Mouse (Mus musculus) heart, postnatal 0 days (tissue): Measurements from ENCODE around the gene Arhgap29. TPM values are rescaled to one million over a fixed set of nuclear protein-coding genes. Genes with fewer than 3 reads are reported as not detected.

Experiments
- ATAC-seq: fragments of 200-750 bp; cut with Nextera tagmentation; 2 replicates; pipeline ENCODE4 v1.8.0; 2017; ENCODE audit warnings: low read depth, moderate number of reproducible peaks, moderate library complexity; ENCODE audit not compliant: insufficient read depth
- DNase-seq: peaks from one replicate; pipeline ENCODE4 v3.0.0-alpha.2; 2016; ENCODE audit warnings: low spot score
- H3K27ac ChIP-seq: fragments of 300-500 bp; sonication (generic); 2 replicates; pipeline ENCODE4 v1.5.1; 2014; ENCODE audit warnings: low read depth, mild to moderate bottlenecking
- H3K27me3 ChIP-seq: fragments of 300-500 bp; sonication (generic); 2 replicates; pipeline ENCODE4 v1.6.1; 2014; ENCODE audit warnings: low read length, mixed read lengths; ENCODE audit not compliant: control insufficient read depth, insufficient read depth
- H3K36me3 ChIP-seq: fragments of 300-500 bp; sonication (generic); replicated peaks from 2 replicates; pipeline ENCODE4 v1.6.1; 2014; ENCODE audit warnings: low read length, mixed read lengths; ENCODE audit not compliant: control insufficient read depth, insufficient read depth
- H3K4me1 ChIP-seq: fragments of 300-500 bp; sonication (generic); 2 replicates; pipeline ENCODE4 v1.6.1; 2014; ENCODE audit warnings: antibody characterized with exemption; ENCODE audit not compliant: control insufficient read depth, insufficient read depth
- H3K4me2 ChIP-seq: fragments of 300-500 bp; sonication (generic); 2 replicates; pipeline ENCODE4 v1.6.1; 2014; ENCODE audit warnings: low read depth, mild to moderate bottlenecking, low read length, moderate library complexity
- H3K4me3 ChIP-seq: fragments of 300-500 bp; sonication (generic); 2 replicates; pipeline ENCODE4 v1.5.1; 2014; ENCODE audit warnings: low read depth, low read length
- H3K9ac ChIP-seq: fragments of 300-500 bp; sonication (generic); replicated peaks from 2 replicates; pipeline ENCODE4 v1.6.1; 2014; ENCODE audit warnings: low read depth, low read length, mixed read lengths
- H3K9me3 ChIP-seq: fragments of 300-500 bp; sonication (generic); replicated peaks from 2 replicates; pipeline ENCODE4 v1.6.1; 2016; ENCODE audit warnings: low read length; ENCODE audit not compliant: control insufficient read depth
- CTCF ChIP-seq: IDR thresholded peaks from 2 replicates; pipeline ENCODE4 v1.5.1; 2016; ENCODE audit warnings: antibody characterized with exemption, control low read depth, low read depth
- EP300 ChIP-seq: IDR thresholded peaks from 2 replicates; pipeline ENCODE4 v1.6.1; 2016; ENCODE audit warnings: antibody characterized with exemption, low read depth
- WGBS: fragments of 180-500 bp; shearing (Covaris S2); extraction: QIAGEN DNeasy Blood & Tissue Kit; methylation state at CpG from one replicate; pipeline ENCODE4 v1.1.7; 2014; 5-methylcytosine and 5-hydroxymethylcytosine counted together
- polyA plus RNA-seq: library from polyadenylated mRNA; unstranded; fragments of >200 nt; fragmentation: Nextera tagmentation; extraction: Ambion mirVana; gene quantifications from 2 replicates; pipeline ENCODE4 v1.2.1, GENCODE M21; 2015
- total RNA-seq: library from RNA; depleted of rRNA; stranded (reverse); fragments of >200 nt; gene quantifications from 2 replicates; pipeline ENCODE4 v1.2.3, GENCODE M21; 2014; ENCODE audit warnings: low replicate concordance

The Arhgap29 gene
- total and polyA plus RNA-seq, 2 experiments from 2014 or later = 29.5 to 80.9 TPM

DNA sequence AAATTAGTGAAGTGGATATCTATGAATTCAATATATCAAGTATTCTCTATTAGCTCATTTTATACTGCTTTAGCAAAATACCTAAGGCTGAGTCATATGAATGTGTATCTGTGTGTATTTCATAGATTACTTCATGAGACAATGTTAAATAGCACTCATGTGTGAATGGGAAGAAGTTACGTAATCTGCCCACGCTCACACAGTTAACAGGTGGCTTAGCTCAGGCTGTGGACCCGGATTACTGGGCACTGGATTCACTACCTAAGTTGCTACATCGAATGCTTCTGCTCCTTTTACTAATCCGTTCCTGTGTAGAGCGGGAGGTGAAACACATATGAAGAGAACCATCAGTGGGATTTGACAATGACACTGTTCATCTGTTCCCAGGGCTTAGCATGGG, 15.3 kb upstream of the Arhgap29 start:
- no peak overlapping the region for H3K9ac ChIP-seq
- 83% methylated on average over 6 of the region's 6 CpGs for WGBS
- DNase-seq (no peak), ATAC-seq (no peak)
- no peaks in the 10 kb centered on the region for H3K27me3 ChIP-seq
- no peaks in the 10 kb centered on the region for H3K9me3 ChIP-seq
- H3K4me1 ChIP-seq = peaks cover 14% of the 10 kb centered on the region
- H3K4me3 ChIP-seq = no peak overlapping the region
- no peak overlapping the region for H3K4me2 ChIP-seq
- no peak overlapping the region for H3K27ac ChIP-seq
- no peaks in the 10 kb centered on the region for H3K36me3 ChIP-seq
- TF ChIP-seq EP300 = no peak
- TF ChIP-seq CTCF = no peak

DNA sequence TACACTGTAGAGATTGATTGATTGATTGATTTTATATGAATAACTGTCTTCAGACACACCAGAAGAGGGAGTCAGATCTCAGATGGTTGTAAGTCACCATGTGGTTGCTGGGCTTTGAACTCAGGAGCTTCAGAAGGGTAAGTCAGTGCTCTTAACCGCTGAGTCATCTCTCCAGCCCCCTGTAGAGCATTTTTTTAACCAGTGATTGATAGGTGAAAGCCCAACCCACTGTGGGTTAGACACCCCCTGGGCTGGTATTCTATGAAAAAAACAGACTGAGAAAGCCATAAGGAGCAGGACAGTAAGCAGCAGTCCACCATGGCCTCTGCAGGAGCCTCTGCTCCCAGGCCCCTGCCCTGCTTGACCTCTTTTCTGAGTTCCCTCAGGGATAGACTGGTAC, 12.7 kb upstream of the Arhgap29 start:
- H3K27ac ChIP-seq = no peak overlapping the region

DNA sequence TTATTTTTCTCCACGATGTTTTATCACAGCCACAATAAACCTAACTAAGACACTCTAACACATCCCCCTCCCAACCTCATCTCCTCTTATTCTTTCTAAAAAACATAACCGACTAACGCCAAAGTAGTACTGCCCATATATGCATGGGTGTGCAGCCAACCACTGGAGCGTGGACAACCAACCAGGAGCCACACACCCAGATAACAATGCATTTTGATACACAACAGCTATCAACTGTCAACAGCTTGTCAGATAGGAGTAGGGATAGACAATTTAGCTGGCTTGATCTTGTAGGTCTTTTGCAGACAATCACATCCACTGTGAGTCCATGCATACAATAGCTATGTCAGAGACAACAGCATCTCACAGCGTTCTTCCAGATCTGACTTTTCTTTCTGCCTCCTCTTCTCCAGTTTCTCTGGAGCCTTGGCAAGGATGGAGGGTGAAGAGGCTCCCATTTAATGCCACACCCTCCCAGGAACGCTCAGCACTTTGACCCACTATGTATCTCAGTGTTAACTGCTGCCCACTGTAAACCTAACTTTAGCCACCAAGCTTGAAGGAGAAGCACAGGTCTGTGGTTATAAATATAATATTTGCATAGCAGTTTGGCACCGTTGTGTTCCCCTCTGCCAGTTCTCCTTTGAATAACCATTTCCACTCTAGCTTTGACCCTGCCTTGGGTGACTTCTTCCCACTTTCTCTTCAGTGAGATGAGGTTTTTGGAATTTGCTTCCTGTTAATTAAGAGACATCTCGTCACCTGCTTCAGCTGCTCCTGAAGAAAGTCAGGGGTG, 12.0 kb upstream of the Arhgap29 start:
- WGBS = 44% methylated on average over 8 of the region's 8 CpGs
- no peak for TF ChIP-seq EP300
- no peak for TF ChIP-seq CTCF
- Histone ChIP-seq H3K4me1 (peaks cover 14% of the 10 kb centered on the region), H3K36me3 (no peaks in the 10 kb centered on the region), H3K9ac (no peak overlapping the region), H3K9me3 (no peaks in the 10 kb centered on the region), H3K4me3 (no peak overlapping the region), H3K27ac (peak overlapping the region; percentile 58), H3K27me3 (no peaks in the 10 kb centered on the region), H3K4me2 (no peak overlapping the region)
- DNase-seq (no peak), ATAC-seq (peak; percentile 49; the same call in 1 of the 2 replicates)

More for the DNA sequence above, 12.7 kb upstream of the Arhgap29 start:
- WGBS = 67% methylated on average over 1 of the region's 1 CpGs
- Histone ChIP-seq H3K9ac (no peak overlapping the region), H3K4me1 (peaks cover 14% of the 10 kb centered on the region), H3K9me3 (no peaks in the 10 kb centered on the region), H3K27me3 (no peaks in the 10 kb centered on the region), H3K36me3 (no peaks in the 10 kb centered on the region), H3K4me3 (no peak overlapping the region), H3K4me2 (no peak overlapping the region)
- ATAC-seq (no peak), DNase-seq (no peak)
- TF ChIP-seq EP300 = no peak
- TF ChIP-seq CTCF = no peak

- no peaks in the 10 kb centered on the region for H3K27me3 ChIP-seq
- ATAC-seq (no peak), DNase-seq (peak; percentile 49)
- peaks cover 14% of the 10 kb centered on the region for H3K4me1 ChIP-seq
- H3K27ac ChIP-seq = peak overlapping the region; percentile 58
- H3K9me3 ChIP-seq = no peaks in the 10 kb centered on the region
- no peak overlapping the region for H3K4me3 ChIP-seq
- no peak for TF ChIP-seq EP300
- TF ChIP-seq CTCF = no peak
- no peak overlapping the region for H3K9ac ChIP-seq
- no peak overlapping the region for H3K4me2 ChIP-seq
- no peaks in the 10 kb centered on the region for H3K36me3 ChIP-seq
- 56% methylated on average over 11 of the region's 11 CpGs for WGBS
Measured at GRCm38 (mm10) chr3:121941204-121941745, 11.1 kb upstream of the Arhgap29 start.

DNA sequence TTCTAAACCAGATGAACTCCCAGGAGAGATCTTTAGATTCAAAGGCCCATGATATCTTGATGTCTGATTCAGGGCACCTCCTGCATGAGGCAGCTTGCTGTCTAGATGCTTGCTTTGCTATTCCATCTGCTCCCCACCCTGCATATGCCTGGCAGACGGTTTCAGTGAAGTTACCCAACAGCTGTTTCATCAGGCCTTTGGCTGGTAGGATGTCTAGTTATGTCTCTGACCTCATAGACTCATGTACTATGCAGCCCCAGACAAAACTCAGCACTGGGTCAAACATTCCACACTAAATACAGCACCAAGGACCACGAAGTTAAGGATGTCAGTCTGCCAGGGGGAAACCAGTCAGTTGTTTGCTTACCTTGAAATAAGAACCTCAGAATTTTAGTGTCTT, 6.4 kb upstream of the Arhgap29 start:
- H3K27ac ChIP-seq = no peak overlapping the region
- DNase-seq (no peak), ATAC-seq (no peak)
- WGBS = 50% methylated on average over 2 of the region's 2 CpGs
- H3K27me3 ChIP-seq = no peaks in the 10 kb centered on the region
- peaks cover 13% of the 10 kb centered on the region for H3K4me1 ChIP-seq
- no peaks in the 10 kb centered on the region for H3K36me3 ChIP-seq
- no peak overlapping the region for H3K9ac ChIP-seq
- no peak overlapping the region for H3K4me2 ChIP-seq
- TF ChIP-seq CTCF = no peak
- TF ChIP-seq EP300 = no peak
- no peaks in the 10 kb centered on the region for H3K9me3 ChIP-seq
- no peak overlapping the region for H3K4me3 ChIP-seq
